Mouse (Mus musculus) stomach, postnatal 0 days (tissue): Measurements from ENCODE around the gene Pgc. TPM values are rescaled to one million over a fixed set of nuclear protein-coding genes. Genes with fewer than 3 reads are reported as not detected.

Experiments
- ATAC-seq: fragments of 200-750 bp; cut with Nextera tagmentation; 2 replicates; pipeline ENCODE4 v1.8.0; 2017; ENCODE audit not compliant: low FRiP score, low TSS enrichment
- DNase-seq: peaks from one replicate; pipeline ENCODE4 v3.0.0-alpha.2; 2016; ENCODE audit warnings: low spot score
- H3K27ac ChIP-seq: fragments of 300-500 bp; sonication (generic); replicated peaks from 2 replicates; pipeline ENCODE4 v1.5.1; 2014; ENCODE audit warnings: mild to moderate bottlenecking, control low read depth
- H3K27me3 ChIP-seq: fragments of 300-500 bp; sonication (generic); 2 replicates; pipeline ENCODE4 v1.6.1; 2014; ENCODE audit warnings: low read length; ENCODE audit not compliant: control insufficient read depth, insufficient read depth
- H3K36me3 ChIP-seq: fragments of 300-500 bp; sonication (generic); 2 replicates; pipeline ENCODE4 v1.6.1; 2014; ENCODE audit warnings: low read length, mixed read lengths; ENCODE audit not compliant: control insufficient read depth, insufficient read depth
- H3K4me1 ChIP-seq: fragments of 300-500 bp; sonication (generic); replicated peaks from 2 replicates; pipeline ENCODE4 v1.6.1; 2014; ENCODE audit warnings: antibody characterized with exemption; ENCODE audit not compliant: control insufficient read depth, insufficient read depth
- H3K4me2 ChIP-seq: fragments of 300-500 bp; sonication (generic); replicated peaks from 2 replicates; pipeline ENCODE4 v1.6.1; 2014; ENCODE audit warnings: low read depth, mild to moderate bottlenecking, control low read depth, moderate library complexity
- H3K4me3 ChIP-seq: fragments of 300-500 bp; sonication (generic); 2 replicates; pipeline ENCODE4 v1.5.1; 2014; ENCODE audit warnings: low read depth, low read length, control low read depth
- H3K9ac ChIP-seq: fragments of 300-500 bp; sonication (generic); 2 replicates; pipeline ENCODE4 v1.6.1; 2014; ENCODE audit warnings: mild to moderate bottlenecking, low read length, control low read depth, mixed read lengths
- H3K9me3 ChIP-seq: fragments of 300-500 bp; sonication (generic); 2 replicates; pipeline ENCODE4 v1.6.1; 2016; ENCODE audit warnings: low read length; ENCODE audit not compliant: control insufficient read depth
- CTCF ChIP-seq: IDR thresholded peaks from 2 replicates; pipeline ENCODE4 v1.5.1; 2016; ENCODE audit warnings: antibody characterized with exemption, low read depth, mild to moderate bottlenecking, moderate library complexity
- EP300 ChIP-seq: optimal IDR thresholded peaks from 2 replicates; pipeline ENCODE3; 2016; ENCODE audit warnings: antibody characterized with exemption
- WGBS: fragments of 180-500 bp; shearing (Covaris S2); extraction: QIAGEN DNeasy Blood & Tissue Kit; methylation state at CpG from one replicate; pipeline ENCODE4 v1.1.7; 2014; 5-methylcytosine and 5-hydroxymethylcytosine counted together
- polyA plus RNA-seq: library from polyadenylated mRNA; unstranded; fragments of >200 nt; fragmentation: Nextera tagmentation; extraction: Ambion mirVana; gene quantifications from 2 replicates; pipeline ENCODE4 v1.2.1, GENCODE M21; 2015

Pgc gene
- polyA plus RNA-seq, 1 experiment from 2014 or later = 1,647 TPM

DNA sequence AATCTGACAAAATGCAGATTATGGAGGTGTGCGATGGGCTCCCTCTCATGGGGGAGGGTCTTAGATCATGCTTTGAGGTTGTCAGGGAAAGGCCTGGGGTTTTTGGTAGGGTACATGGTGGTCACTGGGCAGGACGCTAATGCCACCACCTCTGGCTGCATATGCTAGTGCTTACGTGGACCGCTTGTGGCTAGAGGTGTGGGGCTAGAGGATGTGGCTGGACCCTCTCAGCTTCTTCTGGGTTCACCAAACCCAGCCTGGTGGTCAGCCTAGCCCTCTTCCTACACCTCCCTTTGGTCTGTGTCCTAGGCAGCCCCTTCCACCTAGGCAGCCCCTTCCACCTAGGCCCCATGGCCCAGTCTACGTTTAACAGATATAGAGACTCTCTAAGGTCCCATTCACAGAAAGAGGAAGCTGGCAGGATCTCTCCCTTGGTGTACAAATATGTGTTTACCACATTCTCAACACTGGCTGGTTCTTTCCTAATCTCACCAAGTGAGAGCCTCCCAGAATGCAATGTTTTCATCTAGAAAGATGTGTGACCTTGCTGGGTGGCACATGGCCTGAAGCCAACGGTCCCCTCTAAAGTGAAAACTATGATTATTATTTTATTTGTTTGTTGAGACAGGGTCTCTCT is 39.9 kb downstream of the Pgc start:
- no peaks in the 10 kb centered on the region for H3K27me3 ChIP-seq
- no peaks in the 10 kb centered on the region for H3K9me3 ChIP-seq
- 88% methylated on average over 6 of the region's 6 CpGs for WGBS
- no peak for TF ChIP-seq EP300
- no peak for TF ChIP-seq CTCF
- peaks cover 11% of the 10 kb centered on the region for H3K4me1 ChIP-seq
- no peak overlapping the region for H3K4me2 ChIP-seq
- no peak overlapping the region for H3K9ac ChIP-seq
- ATAC-seq (no peak), DNase-seq (no peak)
- H3K27ac ChIP-seq = no peak overlapping the region
- H3K4me3 ChIP-seq = no peak overlapping the region
- H3K36me3 ChIP-seq = no peaks in the 10 kb centered on the region

DNA sequence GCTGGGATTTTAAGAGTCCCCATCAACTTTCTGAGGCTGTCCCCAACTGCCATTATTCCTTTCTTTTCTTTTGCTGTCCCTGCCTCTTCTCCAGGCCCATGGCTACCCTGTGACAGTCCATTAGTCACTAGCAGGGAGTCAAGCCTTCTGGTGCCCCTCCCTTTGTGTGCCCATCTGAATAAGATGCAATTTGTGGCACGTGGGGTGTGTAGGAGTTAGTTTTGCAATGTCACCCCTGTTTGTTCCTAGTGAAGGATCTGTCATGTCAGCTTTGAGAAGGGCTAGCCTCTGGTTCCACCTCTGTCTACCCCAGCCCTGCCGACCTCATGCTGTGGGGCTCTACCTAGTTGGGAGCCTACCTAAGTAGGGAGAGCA is 40.4 kb downstream of the Pgc start:
- Histone ChIP-seq H3K27ac (no peak overlapping the region), H3K27me3 (no peaks in the 10 kb centered on the region), H3K36me3 (no peaks in the 10 kb centered on the region), H3K9me3 (no peaks in the 10 kb centered on the region), H3K4me2 (no peak overlapping the region), H3K9ac (no peak overlapping the region), H3K4me3 (no peak overlapping the region), H3K4me1 (peaks cover 11% of the 10 kb centered on the region)
- DNase-seq (no peak), ATAC-seq (no peak)
- WGBS = 56% methylated on average over 2 of the region's 2 CpGs
- TF ChIP-seq CTCF (no peak), EP300 (no peak)

DNA sequence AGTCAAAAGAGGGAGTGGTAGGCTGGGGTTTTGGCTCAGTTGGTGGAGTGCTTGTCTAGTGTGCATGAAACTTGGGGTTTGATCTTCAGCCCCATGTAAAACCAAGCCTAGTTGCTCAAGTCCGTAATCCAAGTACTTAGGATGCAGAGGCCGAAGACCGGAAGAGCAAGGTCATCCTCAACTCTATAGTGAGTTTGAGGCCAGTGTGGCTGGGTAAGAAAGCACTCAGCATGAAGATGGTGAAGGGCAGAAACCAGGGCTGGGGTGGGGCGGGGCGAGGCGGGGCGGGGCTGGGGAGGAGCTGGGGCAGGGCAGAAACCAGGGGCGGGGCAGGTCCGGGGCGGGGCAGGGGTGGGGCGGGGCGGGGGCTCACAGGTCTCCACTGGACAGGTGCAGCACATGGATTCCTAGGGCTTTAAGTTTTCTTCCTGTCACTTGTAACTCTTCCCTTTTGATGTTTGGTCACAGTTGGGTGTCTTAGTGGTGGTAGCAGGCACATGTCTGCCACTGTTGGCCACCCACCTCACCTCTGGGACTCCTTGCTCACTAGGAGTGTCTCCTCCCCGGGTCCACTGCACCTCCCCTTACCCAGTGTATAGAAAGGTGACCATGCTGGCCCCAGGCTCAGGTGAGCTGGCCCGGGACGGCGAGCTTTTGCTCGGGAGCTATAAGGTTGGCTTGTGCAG is 41.0 kb downstream of the Pgc start:
- Histone ChIP-seq H3K27ac (no peak overlapping the region), H3K9ac (no peak overlapping the region), H3K27me3 (no peaks in the 10 kb centered on the region), H3K4me3 (no peak overlapping the region), H3K4me2 (no peak overlapping the region), H3K36me3 (no peaks in the 10 kb centered on the region), H3K4me1 (peaks cover 11% of the 10 kb centered on the region), H3K9me3 (no peaks in the 10 kb centered on the region)
- ATAC-seq (no peak), DNase-seq (peak; percentile 62)
- WGBS = 39% methylated on average over 17 of the region's 17 CpGs
- TF ChIP-seq CTCF = no peak
- no peak for TF ChIP-seq EP300

DNA sequence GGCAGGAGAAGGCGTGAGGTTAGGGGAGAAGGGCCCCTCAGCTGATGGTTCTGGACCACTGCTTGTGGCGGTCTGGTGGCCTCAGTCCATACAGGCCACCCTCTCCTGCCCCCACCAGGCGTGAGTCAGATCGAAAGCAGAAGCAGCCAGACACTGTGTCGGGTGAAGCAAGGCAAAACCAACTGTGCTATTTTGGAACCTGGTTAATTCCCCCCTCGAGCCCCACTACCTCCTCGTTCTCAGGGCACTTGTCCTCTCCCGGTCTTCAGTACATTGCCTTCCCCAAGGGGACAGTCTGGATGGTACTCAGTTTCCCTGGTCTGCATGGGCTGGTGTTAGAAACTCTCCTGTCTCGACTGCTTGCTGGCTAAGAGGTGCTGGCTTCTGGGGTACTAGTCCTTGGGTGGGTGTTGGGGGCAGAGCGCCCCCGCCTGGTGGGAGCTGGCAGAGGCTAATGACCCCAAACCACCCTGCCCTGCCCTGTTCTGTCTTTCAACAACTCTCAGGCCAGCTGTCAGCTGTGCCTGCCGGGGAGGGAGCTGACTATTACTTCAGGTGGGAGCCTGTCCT is 42.1 kb downstream of the Pgc start:
- DNase-seq (peak; percentile 43), ATAC-seq (peak; percentile 30; the same call in 1 of the 2 replicates)
- H3K4me3 ChIP-seq = no peak overlapping the region
- H3K9me3 ChIP-seq = no peaks in the 10 kb centered on the region
- H3K4me1 ChIP-seq = peaks cover under 1% of the 10 kb centered on the region; the same call in 1 of the 2 replicates
- no peak overlapping the region for H3K27ac ChIP-seq
- TF ChIP-seq EP300 (no peak), CTCF (peak; percentile 39)
- no peak overlapping the region for H3K9ac ChIP-seq
- no peaks in the 10 kb centered on the region for H3K27me3 ChIP-seq
- H3K36me3 ChIP-seq = no peaks in the 10 kb centered on the region
- no peak overlapping the region for H3K4me2 ChIP-seq
- WGBS = 50% methylated on average over 12 of the region's 12 CpGs

DNA sequence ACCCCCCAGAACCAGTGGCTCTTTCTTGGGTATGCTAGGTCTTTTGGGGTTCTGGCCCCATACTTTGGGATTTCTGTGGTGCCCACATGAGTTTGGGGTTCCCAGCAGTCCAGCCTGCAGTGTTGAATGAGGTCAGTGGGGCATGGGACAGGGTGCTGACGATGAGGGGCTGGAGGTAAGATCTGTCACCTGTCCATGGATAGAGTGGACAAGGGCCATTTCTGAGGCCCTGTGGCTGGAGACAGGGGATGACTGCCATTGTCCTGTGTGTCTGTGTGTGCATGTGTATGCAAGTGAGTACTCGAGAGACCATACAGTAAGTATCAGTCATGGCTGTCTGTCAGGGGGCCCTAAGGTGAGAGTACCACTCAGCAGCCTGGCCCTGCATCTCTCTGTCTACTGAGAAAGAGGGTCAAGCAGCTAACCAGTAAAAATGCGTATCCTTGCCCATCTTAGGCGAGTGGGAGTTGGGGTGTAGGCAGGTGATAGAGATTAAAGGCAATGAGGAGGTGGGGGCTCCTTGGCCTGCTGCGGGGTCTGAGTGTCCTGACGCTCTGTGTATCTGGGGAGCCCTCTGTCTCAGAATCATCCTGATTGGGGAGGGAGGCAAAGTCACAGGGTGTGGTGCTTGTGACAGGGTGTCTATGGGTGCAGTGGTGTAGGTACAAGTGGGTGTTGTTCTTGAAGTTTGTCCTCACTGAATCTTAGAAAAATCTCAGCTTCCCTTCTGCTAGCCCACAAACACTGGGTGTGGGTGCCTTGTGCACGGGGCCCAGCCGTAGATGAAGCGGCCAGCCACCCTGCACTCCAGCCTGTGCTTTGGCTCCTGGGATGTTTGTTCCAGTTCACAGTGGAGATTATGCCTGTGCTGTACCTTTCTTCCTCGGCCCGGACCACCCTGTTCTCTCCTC is 43.0 kb downstream of the Pgc start:
- TF ChIP-seq CTCF (no peak), EP300 (no peak)
- no peaks in the 10 kb centered on the region for H3K27me3 ChIP-seq
- no peak overlapping the region for H3K4me2 ChIP-seq
- no peaks in the 10 kb centered on the region for H3K4me1 ChIP-seq
- ATAC-seq (no peak), DNase-seq (no peak)
- no peak overlapping the region for H3K27ac ChIP-seq
- H3K4me3 ChIP-seq = no peak overlapping the region
- no peaks in the 10 kb centered on the region for H3K36me3 ChIP-seq
- no peak overlapping the region for H3K9ac ChIP-seq
- 65% methylated on average over 11 of the region's 11 CpGs for WGBS
- no peaks in the 10 kb centered on the region for H3K9me3 ChIP-seq
